Mouse (Mus musculus) heart, postnatal 0 days (tissue): ENCODE measurements around the gene Nmb.

Source experiments
- CTCF ChIP-seq: IDR thresholded peaks from 2 replicates; pipeline ENCODE4 v1.5.1; 2016; ENCODE audit warnings: antibody characterized with exemption, control low read depth, low read depth
- EP300 ChIP-seq: IDR thresholded peaks from 2 replicates; pipeline ENCODE4 v1.6.1; 2016; ENCODE audit warnings: antibody characterized with exemption, low read depth

GRCm38 (mm10) chr7:80882830-80883505, 21.9 kb downstream of the Nmb start:
- TF ChIP-seq EP300 (no peak), CTCF (peak; percentile 58)
